Mouse (Mus musculus) testis, postnatal 10 days (tissue): ENCODE data around the gene Pde4d.

Source experiments
- DNase-seq: peaks from one replicate; pipeline ENCODE4 v3.0.0; 2021; ENCODE audit warnings: low spot score

Pde4d gene

GRCm38 (mm10) chr13:109402396-109402795 is 952.6 kb downstream of the Pde4d start:
- DNase-seq = no peak

- no peak for DNase-seq
Measured at GRCm38 (mm10) chr13:109402936-109403335, 953.2 kb downstream of the Pde4d start.

GRCm38 (mm10) chr13:109406341-109406740 is 956.6 kb downstream of the Pde4d start:
- no peak for DNase-seq

GRCm38 (mm10) chr13:109407371-109407770 is 957.6 kb downstream of the Pde4d start:
- DNase-seq = no peak

GRCm38 (mm10) chr13:109420426-109420825 is 970.7 kb downstream of the Pde4d start:
- no peak for DNase-seq

- DNase-seq = no peak
Measured at GRCm38 (mm10) chr13:109424906-109425305, 975.2 kb downstream of the Pde4d start.

GRCm38 (mm10) chr13:109425548-109425947 is 975.8 kb downstream of the Pde4d start:
- DNase-seq = no peak

- no peak for DNase-seq
Measured at GRCm38 (mm10) chr13:109426058-109426457, 976.3 kb downstream of the Pde4d start.

GRCm38 (mm10) chr13:109427541-109427940 is 977.8 kb downstream of the Pde4d start:
- no peak for DNase-seq

GRCm38 (mm10) chr13:109429544-109429943 is 979.8 kb downstream of the Pde4d start:
- DNase-seq = no peak

- no peak for DNase-seq
Measured at GRCm38 (mm10) chr13:109437231-109437776, 987.6 kb downstream of the Pde4d start.

GRCm38 (mm10) chr13:109439436-109440161 is 989.9 kb downstream of the Pde4d start:
- DNase-seq = no peak

- peak; percentile 52 for DNase-seq
Measured at GRCm38 (mm10) chr13:109440331-109440730, 990.6 kb downstream of the Pde4d start.

- DNase-seq = peak; percentile 76
Measured at GRCm38 (mm10) chr13:109440881-109441280, 991.1 kb downstream of the Pde4d start.

- no peak for DNase-seq
Measured at GRCm38 (mm10) chr13:109441401-109441973, 991.7 kb downstream of the Pde4d start.

- DNase-seq = no peak
Measured at GRCm38 (mm10) chr13:109446138-109446537, 996.4 kb downstream of the Pde4d start.

GRCm38 (mm10) chr13:109448121-109448520 is 998.4 kb downstream of the Pde4d start:
- DNase-seq = no peak

GRCm38 (mm10) chr13:109474344-109474743 is 1024.6 kb downstream of the Pde4d start:
- no peak for DNase-seq

- DNase-seq = no peak
Measured at GRCm38 (mm10) chr13:109481446-109481845, 1031.7 kb downstream of the Pde4d start.

GRCm38 (mm10) chr13:109486166-109486565 is 1036.4 kb downstream of the Pde4d start:
- no peak for DNase-seq

- DNase-seq = peak; percentile 45
Measured at GRCm38 (mm10) chr13:109487378-109487777, 1037.6 kb downstream of the Pde4d start.

GRCm38 (mm10) chr13:109490853-109491252 is 1041.1 kb downstream of the Pde4d start:
- DNase-seq = no peak

- no peak for DNase-seq
Measured at GRCm38 (mm10) chr13:109491829-109492228, 1042.1 kb downstream of the Pde4d start.
